Mouse (Mus musculus) mouse embryonic stem cell (cell line): Measurements from ENCODE around the gene Srek1.

Source experiments
- in situ Hi-C, 2 experiments: fragments of 300-500 bp; cut with MboI; formaldehyde crosslinking; loops; 1 replicate in 1 of 2; 3 replicates in 1 of 2; pipeline ENCODE4 v1.14.3; 2019 to 2020; ENCODE audit warnings: low sequenced_read_pairs in 2 of 2, low pct_unique_long_range_greater_than_20kb in 1 of 2, mixed read lengths in 1 of 2; ENCODE audit not compliant: unreplicated experiment in 1 of 2

The Srek1 gene

GRCm38 (mm10) chr13:103774119-103774757 is at the start of gene Srek1:
Gene Srek1 (minus strand): TSS chr13:103774608.
- in situ Hi-C loops, result no loop called here

- in situ Hi-C loops, result no loop called here
Measured at GRCm38 (mm10) chr13:103822270-103822669, 47.9 kb upstream of the Srek1 start.

DNA sequence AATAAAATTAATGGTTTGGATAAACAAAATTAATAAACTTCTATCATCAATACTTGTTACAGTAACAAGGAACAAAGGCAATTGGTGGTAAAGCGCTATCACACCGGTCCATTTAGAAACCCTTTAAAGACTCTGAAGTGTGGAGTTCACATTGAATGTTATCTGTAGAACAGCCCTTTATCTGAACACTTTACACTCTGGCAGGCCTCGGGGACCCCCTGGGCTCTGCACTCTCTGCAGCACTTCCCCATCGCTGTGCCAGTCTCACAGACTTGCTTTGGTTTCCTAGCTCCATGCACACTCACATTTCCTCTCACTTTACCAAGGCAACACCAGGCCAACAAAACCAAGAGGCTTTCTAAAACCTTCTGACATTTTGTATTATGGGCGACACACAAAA is 45.0 kb upstream of the Srek1 start:
- in situ Hi-C loops, result no loop called here

- in situ Hi-C loops, result no loop called here
Measured at GRCm38 (mm10) chr13:103817935-103818334, 43.5 kb upstream of the Srek1 start.

GRCm38 (mm10) chr13:103807464-103807863 is 33.1 kb upstream of the Srek1 start:
- in situ Hi-C loops, result no loop called here

DNA sequence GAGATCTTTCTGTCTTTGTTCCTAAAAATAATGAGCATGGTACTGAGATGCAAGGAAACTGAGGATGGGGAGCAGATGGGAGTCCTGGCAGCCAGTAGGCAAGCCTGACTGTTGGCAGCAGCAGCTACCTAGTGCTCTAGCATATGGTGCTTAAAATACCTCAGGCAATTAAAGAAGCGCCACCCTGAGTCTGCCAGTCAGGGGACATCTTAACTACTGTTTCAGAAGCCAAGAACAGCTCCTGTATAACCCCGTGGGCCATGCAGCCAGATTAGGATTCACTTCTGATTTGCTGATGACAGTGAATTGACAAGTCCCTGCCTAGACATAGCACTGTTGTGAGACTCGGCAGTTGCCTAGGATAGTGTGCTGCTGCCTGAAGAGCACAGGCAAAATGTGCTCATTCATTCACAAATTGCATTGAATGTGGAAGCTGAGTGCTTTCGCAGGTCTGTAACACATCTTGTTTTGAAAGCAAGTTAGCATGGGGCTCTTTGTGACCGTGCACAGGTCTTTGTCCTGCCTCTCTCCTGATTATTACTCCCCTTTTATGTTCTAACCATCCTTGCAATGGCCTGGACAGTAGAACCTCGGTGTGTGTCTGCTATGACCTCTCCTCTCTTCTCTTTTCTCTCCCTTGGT is 31.9 kb upstream of the Srek1 start:
- in situ Hi-C loops, result no loop called here

DNA sequence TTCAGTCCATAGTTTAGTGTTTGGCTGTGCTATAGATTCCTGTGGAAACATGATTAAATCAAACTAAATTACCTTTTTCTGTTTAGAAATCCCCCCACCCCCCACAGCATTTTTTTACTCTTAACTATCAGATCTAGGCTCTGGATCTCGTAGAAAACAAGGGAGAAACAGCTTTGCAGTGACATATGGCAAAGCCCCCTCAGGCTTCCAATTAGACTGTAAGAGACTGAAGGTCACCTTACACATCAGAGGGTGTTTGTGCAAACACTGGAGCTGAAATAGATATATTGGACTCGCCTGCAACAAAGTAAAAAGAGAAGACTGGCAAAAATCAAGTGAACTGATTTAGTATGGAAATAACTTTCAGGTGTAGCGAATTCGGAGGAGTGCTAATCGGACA is 29.3 kb upstream of the Srek1 start:
- in situ Hi-C loops, result no loop called here

- in situ Hi-C loops, result no loop called here
Measured at GRCm38 (mm10) chr13:103801021-103801420, 26.6 kb upstream of the Srek1 start.

DNA sequence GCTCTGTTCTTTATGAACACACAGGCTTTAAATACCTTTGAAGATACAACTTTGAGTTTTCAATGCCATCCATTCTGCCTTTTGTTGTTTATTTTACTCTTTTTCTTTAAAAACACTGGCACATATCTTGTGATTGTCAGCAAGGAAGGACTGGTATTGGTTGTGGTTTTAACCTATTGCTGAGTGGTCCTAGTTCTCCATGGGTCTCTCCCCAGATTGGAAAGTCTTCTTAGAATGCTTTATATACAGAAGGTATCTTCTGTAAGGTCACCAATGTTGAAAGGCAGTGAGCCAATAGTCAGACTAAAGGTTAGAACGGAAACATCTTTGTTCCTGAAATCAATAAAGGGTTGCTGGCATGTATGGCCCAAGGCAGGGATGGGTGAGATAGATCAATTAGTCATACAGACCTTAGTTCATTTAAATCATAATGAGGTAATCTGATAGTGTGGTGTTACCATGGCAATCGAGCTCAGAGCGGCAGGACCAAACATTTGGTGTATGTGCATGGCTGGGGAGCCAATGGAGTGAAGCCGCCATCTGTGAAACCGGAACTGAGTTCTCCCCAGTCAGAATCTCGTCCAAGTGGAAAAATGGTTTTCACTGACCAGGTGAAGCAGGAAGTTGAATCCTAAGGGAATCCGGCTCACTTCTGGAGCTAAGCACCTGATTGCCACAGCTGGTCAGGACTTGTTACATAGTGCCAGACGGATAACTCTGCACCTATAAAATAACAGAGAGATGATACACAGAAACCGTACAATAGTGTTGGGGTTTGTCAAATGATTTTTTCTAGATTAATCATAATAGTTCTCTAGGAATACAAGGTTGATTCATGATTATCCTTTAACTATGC is 20.5 kb upstream of the Srek1 start:
- in situ Hi-C loops, result no loop called here

DNA sequence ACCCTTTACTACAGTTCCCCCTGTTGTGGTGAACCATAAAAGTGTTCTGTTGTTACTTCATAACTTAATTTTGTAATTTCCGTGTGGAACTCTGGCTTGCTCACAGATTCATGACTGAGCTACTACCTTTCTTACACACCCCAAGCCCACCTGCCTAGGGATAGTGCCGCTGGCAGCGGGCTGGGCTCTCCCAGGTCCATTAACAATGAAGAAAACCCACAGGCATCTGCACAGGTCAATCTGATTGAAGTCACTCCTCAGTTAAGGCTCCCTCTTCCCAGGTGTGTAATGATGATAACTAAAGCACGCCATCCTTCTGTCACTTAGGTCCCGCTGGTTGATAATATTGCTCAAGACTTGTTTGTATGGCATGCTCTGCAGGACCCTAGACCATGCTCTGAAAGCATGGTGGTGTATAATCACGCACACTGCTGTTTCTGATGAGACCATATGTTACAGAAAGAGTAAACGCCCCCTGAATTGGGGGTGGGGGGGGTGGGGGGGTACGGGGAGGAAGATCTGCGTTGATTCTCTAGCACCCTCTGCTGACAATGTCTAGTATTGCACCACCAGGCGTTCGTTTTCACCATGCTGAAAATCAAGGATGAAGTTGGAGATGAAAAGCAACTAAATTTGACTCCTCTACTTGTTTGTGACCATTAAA is 5.6 kb upstream of the Srek1 start:
- in situ Hi-C loops, result no loop called here

GRCm38 (mm10) chr13:103777126-103777525 is 2.7 kb upstream of the Srek1 start:
- in situ Hi-C loops, result no loop called here

GRCm38 (mm10) chr13:103773407-103774118 is 845 bp downstream of the Srek1 start:
- in situ Hi-C loops, result no loop called here

GRCm38 (mm10) chr13:103772917-103773316 is 1.5 kb downstream of the Srek1 start:
- in situ Hi-C loops, result no loop called here

DNA sequence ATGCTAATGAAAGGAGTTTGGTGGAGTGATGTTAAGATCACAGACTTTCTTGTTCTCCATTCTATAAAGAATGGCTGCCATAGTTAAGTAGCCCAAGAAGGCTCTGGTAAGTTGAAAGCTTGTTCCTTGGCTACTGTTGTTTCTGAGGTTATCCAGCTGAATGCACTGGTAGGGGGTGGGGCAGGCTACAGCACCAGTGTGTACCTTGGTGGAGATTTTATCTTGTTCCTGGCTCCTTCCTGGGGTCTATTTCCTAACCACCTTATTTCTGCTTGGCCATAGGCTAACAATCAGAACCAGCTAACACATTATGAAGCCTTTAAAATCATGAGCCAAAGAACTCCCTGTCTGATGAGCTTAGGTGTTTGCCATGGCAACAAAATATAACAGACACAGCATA is 3.6 kb downstream of the Srek1 start:
- in situ Hi-C loops, result no loop called here

DNA sequence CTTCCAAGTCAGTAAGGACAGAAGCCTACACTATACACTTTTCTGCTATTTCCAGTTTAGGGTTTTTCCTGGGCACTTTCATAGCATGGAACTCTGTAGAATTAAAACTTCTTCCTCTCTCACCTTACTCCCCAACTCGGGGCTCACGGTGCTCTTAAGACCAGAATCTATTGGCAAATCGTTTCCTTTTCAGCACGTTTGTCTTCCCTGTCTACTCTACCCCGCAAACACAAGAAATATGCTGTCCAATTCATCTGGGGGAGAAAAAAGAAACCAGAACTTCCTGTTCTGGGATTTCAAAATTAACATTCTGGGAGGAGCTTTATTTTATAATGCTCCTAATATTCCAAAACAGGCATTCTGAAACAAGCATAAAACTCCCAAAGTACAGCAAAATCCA is 6.5 kb downstream of the Srek1 start:
- in situ Hi-C loops, result no loop called here

- in situ Hi-C loops, result no loop called here
Measured at GRCm38 (mm10) chr13:103763640-103764039, 10.8 kb downstream of the Srek1 start.

DNA sequence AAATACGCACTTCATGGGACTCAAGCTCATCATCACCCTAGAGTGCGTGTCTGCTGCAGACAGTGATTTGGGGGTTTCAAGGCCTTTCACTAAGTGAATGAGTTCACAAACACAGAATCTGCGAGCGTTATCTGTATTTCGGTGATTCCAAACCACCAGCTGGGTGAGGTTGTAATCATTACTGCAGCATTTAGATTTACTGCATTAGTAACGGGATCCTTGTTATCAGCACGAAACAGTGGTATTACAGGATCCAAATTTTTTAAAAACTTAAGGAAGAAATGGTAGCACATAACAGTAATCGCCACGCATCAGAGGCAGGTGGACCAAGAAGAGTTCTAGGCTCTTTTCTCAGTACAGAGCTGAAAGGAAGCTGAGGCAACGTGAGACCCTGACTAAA is 12.4 kb downstream of the Srek1 start:
- in situ Hi-C loops, result no loop called here

DNA sequence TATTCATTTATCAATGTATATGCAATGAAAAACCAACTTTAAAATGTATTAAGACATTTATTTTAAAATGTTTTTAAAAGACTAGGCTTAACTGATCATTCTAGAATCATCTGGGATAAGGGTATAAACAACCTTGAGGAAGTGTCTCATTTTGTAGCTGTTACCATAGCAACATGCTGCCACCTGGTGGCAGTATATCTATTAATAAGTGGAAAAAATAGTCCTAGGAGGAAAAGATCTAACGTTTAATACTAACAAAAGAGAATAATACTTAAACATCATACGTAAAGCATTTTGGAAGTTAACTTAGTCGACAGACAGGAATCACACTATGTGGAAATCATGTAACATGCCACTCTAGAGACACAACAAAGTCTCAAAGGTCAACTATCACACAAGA is 23.0 kb downstream of the Srek1 start:
- in situ Hi-C loops, result no loop called here

- in situ Hi-C loops, result no loop called here
Measured at GRCm38 (mm10) chr13:103745688-103746087, 28.7 kb downstream of the Srek1 start.
